Mouse (Mus musculus): ENCODE measurements around the gene Mcf2l. TPM values are rescaled to one million over a fixed set of nuclear protein-coding genes. Genes with fewer than 3 reads are reported as not detected.

Mcf2l gene
- 10 to 100 TPM; 28.4 to 30.9 TPM for total RNA-seq (2021)
- long read RNA-seq, experiment 1, partial matches to known transcripts: 7 of 17 reads
- long read RNA-seq, experiment 1, other reads (novel, unspliced or antisense): 10 of 17 reads
- long read RNA-seq, experiment 2, partial matches to known transcripts: 5 of 30 reads
- long read RNA-seq, experiment 2, other reads (novel, unspliced or antisense): 25 of 30 reads

DNA sequence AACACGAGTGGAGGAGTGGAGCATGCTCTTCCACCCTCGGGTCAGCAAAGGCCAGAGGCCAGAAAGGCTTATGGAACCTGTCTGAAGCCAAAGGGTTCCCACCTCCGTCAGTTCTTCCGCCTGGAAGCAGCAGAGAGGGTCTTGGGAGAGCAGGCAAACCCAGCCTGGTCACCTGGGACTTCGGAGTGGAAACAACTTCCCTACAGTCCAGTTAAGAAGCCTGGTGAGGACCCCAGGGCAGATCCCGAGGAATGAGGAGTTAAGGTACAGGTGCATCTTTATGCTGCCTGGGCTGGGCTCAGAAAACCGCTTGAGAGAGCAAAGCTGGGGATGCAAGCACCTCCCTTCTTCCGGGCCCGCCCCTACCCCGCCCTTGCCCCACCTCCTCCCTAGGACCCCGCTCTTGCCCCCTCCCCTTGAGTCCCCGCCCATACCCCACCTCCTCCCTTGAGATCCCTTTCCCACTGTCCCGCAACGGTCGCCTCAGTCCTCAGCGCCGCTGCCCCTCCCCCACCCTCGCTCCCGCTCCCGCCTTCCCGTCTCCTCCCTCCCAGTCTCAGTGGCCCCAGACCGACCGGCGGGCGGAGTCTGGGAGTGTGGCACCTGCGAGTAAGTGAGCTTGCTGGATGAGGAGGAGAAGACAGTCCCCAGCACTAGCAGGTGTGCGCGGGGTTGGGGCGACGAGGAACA is at the start of gene Mcf2l:
Gene Mcf2l, plus strand, starts transcription at position 450 of the 690 bp plus-strand sequence.
- peak; percentile 45 for DNase-seq

- DNase-seq: no peak
Observed at GRCm38 (mm10) chr8:12824562-12824961, 49.0 kb upstream of the Mcf2l start.

DNA sequence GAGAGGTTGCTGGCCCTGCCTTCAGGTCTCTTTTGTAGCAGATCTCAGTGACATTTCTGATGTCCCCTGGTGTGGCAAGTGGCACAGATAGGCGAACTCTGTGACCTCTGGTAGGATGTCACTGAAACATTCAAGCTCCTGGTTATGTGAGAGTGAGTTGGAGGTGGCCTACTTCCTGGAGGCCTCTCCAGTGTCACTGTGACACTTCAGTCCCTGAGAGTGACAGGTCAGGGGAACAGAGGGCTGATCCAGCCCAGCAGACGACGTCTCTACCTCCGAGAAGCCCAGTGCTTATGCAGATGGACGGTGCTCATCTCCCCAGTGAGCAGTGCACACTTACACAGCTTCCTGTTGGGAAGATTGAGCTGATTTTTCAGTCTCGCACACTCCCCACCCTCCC is 48.4 kb upstream of the Mcf2l start:
- DNase-seq: no peak

DNA sequence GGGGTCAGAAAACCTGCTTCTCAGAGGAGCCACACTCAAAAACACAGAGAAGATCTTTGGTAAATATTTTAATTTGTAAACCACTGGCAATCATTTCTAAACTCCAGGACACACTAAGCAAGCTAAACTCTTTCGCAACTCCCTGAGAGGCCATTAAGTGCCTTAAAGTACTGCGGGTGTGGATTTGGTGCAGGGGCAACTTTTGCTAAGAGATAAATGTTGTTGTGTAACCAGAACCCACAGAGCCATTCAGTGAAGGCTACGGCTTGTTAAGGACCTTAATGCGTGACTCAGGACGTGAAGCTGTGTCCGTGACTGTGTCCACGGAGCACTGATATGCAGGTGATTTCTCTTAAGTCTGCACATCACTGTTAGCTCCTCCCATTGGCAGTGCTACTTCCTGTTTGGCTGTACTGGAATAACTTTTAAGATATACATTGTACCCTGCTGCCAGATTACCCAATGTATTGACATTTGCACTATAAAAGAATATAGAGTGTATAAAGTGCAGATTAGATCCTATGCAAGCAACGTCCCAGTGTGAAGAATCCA is 47.8 kb upstream of the Mcf2l start:
- DNase-seq: no peak

- DNase-seq: no peak
Observed at GRCm38 (mm10) chr8:12827124-12827523, 46.5 kb upstream of the Mcf2l start.

- no peak for DNase-seq
Observed at GRCm38 (mm10) chr8:12828298-12828697, 45.3 kb upstream of the Mcf2l start.

GRCm38 (mm10) chr8:12829381-12829780 is 44.2 kb upstream of the Mcf2l start:
- DNase-seq: no peak

DNA sequence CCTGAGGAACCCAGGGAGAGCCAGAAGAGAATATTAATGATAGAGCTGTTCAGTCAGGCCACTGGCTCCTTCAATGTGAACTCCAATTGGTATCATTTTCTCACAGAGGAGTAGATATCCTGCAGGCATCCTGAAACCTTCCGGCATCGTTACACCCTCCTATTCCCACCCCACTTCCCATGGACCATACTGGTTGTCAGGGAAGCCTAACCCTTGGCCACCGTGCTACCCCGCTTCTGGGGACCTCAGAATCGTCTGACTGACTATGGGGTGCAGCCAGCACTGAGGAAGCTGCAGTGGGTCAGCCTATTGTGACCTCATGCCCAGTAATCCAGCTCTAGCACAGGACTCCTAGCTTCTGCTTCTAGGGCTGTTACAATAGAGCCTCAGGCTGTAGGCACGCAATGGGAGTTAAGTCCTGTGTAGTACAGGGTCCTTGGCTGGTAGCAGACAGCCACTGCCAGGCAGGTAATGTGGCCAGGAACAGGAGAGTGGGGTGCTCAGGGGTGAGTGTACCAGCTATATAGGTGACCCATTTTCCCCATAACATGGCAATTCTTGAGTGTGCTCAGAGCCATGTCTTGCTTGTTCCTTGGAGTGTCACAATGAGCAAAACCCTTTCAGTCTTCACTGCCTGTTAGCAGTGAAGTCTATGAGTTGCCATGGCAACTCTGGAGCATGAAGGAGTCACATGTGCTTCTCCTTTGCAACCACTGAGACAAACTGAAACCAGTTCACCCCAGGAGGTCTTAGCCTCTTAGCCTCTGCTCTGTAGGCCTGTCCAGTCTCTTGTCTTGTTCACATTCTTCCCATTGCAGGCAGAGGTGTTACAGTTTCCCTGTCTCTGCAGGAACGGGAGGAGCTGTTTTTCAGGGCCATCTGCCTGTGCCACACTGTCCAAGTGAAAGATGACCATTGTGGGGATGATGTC is 41.7 kb upstream of the Mcf2l start:
- no peak for DNase-seq

DNA sequence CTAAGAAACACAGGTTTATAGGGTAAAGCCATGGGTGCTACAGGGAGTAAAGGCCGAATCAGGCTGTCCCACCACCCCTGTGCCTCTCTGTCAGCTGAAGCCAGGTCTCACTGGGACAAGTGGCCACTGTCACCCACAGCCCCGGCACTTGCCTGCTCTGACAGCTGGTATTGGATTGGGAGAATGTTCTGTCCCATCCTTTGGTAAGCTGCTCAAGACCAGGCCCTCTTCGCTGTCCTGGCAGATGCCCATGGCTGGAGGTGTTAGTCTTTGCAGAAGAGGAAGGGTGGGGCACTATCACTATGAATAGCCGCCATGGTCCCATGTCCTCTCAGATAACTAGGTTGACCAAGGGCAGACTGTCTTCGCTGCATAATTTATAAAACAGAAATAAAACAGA is 40.0 kb upstream of the Mcf2l start:
- no peak for DNase-seq

DNA sequence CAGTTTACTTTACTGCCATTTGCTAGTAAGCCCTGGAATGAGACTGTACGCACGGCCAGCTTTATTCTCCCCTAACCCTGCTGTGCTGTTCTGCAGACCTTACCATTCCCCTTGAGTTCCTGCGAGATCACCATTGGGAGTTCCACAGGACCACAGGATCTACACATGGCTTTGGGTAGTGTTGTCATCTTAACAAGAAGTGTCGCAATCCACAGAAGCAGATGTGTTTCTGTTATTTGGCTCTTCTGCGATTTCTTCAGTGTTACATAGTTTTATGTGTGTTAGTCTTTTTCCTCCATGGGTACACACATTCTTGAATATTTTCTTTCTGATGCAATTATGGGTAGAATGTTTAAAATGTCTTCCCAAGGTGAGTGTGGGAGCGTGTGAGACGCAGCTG is 32.8 kb upstream of the Mcf2l start:
- no peak for DNase-seq

DNA sequence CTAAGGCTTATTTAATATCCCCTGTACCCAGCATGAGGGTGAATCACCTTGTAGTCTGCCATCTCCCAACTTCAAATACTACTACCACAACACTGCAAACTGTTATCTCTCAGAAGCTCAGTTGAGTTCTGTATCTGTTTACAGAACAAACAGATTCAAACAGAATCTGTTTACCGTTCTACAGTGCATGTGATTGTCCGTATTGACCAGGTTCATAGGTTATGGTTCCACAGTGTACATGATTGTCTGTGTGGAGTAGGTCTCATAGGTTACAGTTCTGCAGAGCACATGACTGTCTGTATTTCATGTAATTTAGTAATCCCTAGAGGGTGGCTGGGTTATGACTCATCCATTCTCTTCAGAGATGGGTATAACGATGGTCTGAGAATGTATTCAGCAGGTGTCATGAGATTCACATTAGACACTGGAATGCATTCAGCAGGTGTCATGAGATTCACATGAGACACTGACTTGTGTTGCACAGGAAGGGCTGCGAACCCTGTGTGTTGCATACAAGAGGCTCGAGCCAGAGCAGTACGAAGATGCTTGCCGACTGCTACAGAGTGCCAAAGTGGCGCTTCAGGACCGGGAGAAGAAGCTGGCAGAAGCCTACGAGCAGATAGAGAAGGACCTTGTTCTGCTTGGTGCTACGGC is 31.1 kb upstream of the Mcf2l start:
- no peak for DNase-seq

DNA sequence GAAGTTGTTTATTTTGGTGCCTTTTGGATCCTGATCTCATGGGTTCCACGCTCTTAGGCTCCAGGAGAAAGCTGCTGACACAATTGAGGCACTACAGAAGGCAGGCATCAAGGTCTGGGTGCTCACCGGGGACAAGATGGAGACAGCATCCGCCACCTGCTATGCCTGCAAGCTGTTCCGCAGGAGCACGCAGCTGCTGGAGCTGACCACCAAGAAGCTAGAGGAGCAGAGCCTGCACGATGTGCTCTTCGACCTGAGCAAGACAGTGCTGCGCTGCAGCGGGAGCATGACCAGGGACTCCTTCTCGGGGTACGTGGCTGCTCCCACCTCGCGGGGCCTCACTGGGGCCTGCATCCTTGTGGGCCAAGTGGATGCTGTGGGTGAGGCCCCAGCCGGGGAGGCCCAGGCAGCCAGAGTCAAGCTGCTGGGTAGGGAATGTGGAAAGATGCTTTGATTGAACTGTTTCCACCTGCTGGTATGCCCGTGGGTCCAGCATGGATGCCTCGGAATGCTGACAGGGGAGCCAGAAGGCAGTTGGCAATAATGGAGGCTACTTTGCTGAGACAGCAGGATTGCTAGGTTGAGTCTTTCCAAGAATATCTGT is 29.2 kb upstream of the Mcf2l start:
- no peak for DNase-seq

- DNase-seq: no peak
Observed at GRCm38 (mm10) chr8:12846447-12846846, 27.2 kb upstream of the Mcf2l start.

- no peak for DNase-seq
Observed at GRCm38 (mm10) chr8:12851241-12851640, 22.4 kb upstream of the Mcf2l start.

DNA sequence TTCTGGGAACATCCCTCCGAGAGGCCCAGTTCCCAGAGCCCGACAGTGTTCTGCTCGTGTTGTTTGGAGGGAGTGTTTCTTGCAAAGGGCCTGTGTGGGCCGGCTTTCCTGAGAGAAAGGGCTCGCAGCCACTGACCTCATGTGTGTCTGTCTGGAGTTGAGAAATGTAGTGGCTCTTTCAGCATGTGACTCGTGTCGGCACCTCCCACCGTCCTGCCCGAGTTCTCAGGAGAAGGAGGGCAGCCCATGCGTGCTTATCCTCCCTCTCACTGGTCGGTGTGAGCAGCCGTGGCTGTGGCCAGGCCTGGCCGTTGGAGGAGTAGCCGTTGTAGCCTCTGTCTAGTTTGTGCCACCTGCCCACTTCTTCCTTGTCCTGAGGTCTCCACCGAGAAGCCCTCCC is 17.6 kb upstream of the Mcf2l start:
- no peak for DNase-seq

- DNase-seq: no peak
Observed at GRCm38 (mm10) chr8:12863061-12863460, 10.5 kb upstream of the Mcf2l start.

DNA sequence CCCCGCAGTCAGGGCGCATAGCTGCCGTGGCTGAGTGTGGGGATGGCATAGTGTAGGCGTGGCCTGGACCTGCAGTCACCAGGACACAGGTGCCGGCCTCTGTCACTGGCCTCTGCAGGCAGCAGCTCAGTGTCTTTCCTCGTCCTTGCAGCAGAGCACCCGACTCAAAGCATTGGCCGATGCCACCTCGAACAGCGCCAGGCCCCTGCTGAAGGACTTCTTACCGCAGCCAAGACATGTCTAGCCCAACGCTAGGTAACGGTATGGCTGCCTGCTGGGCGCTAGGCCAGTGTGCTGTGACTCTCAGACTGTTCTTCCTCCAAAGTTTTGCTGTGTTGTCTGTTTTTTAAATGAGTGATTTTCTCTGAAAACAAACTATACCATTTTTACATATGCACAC is 10.0 kb upstream of the Mcf2l start:
- no peak for DNase-seq

GRCm38 (mm10) chr8:12865790-12866189 is 7.8 kb upstream of the Mcf2l start:
- no peak for DNase-seq

- DNase-seq: no peak
Observed at GRCm38 (mm10) chr8:12869661-12870060, 3.9 kb upstream of the Mcf2l start.

DNA sequence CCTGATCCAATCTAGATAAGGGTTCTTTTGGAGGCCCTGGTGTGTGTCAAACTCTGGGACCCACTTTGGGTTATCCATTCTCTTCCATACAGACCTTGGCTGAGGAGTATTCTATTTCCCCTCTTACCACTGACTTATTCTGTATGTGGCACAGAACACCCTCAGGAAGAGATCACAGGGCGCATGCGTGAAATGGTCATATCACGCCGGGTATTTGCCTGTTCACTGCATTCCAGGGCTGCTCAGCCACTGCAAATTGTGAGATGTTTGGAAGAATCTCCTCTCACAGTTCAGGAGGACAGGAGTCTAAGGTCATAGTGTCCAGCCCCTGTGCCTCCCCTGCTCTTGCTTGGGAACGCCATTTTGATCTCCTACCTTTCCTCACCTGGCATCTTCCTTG is 3.0 kb upstream of the Mcf2l start:
- no peak for DNase-seq

- no peak for DNase-seq
Observed at GRCm38 (mm10) chr8:12871461-12871860, 2.1 kb upstream of the Mcf2l start.

GRCm38 (mm10) chr8:12872983-12873356 is 636 bp upstream of the Mcf2l start:
- no peak for DNase-seq
